Mouse (Mus musculus): ENCODE results near the gene Thsd4.

Thsd4 gene

GRCm38 (mm10) chr9:60053117-60053516 is 468.7 kb downstream of the Thsd4 start:
- no peak for DNase-seq

- no peak for DNase-seq
Observed at GRCm38 (mm10) chr9:60052415-60052814, 469.4 kb downstream of the Thsd4 start.

- no peak for DNase-seq
Observed at GRCm38 (mm10) chr9:60043175-60043574, 478.7 kb downstream of the Thsd4 start.

GRCm38 (mm10) chr9:60034883-60035282 is 487.0 kb downstream of the Thsd4 start:
- no peak for DNase-seq

GRCm38 (mm10) chr9:60027234-60027633 is 494.6 kb downstream of the Thsd4 start:
- no peak for DNase-seq

GRCm38 (mm10) chr9:60026795-60027194 is 495.1 kb downstream of the Thsd4 start:
- DNase-seq, result no peak

- no peak for DNase-seq
Observed at GRCm38 (mm10) chr9:60025919-60026318, 495.9 kb downstream of the Thsd4 start.

GRCm38 (mm10) chr9:60024971-60025370 is 496.9 kb downstream of the Thsd4 start:
- no peak for DNase-seq

- DNase-seq, result no peak
Observed at GRCm38 (mm10) chr9:60024545-60024944, 497.3 kb downstream of the Thsd4 start.

GRCm38 (mm10) chr9:60022331-60022730 is 499.5 kb downstream of the Thsd4 start:
- DNase-seq, result no peak

- no peak for DNase-seq
Observed at GRCm38 (mm10) chr9:60020444-60020843, 501.4 kb downstream of the Thsd4 start.

GRCm38 (mm10) chr9:60010285-60010684 is 511.6 kb downstream of the Thsd4 start:
- DNase-seq, result no peak

GRCm38 (mm10) chr9:60008936-60009335 is 512.9 kb downstream of the Thsd4 start:
- DNase-seq, result no peak

GRCm38 (mm10) chr9:60002323-60002722 is 519.5 kb downstream of the Thsd4 start:
- DNase-seq, result no peak

- no peak for DNase-seq
Observed at GRCm38 (mm10) chr9:60001444-60001843, 520.4 kb downstream of the Thsd4 start.

GRCm38 (mm10) chr9:59997725-59998124 is 524.1 kb downstream of the Thsd4 start:
- no peak for DNase-seq

- DNase-seq, result no peak
Observed at GRCm38 (mm10) chr9:59991407-59991806, 530.4 kb downstream of the Thsd4 start.

- peak; percentile 37 for DNase-seq
Observed at GRCm38 (mm10) chr9:59989864-59990263, 532.0 kb downstream of the Thsd4 start.

GRCm38 (mm10) chr9:59985900-59986572 is 535.8 kb downstream of the Thsd4 start:
- no peak for DNase-seq

GRCm38 (mm10) chr9:59981116-59981515 is 540.7 kb downstream of the Thsd4 start:
- DNase-seq, result no peak

- no peak for DNase-seq
Observed at GRCm38 (mm10) chr9:59971263-59971662, 550.6 kb downstream of the Thsd4 start.

- DNase-seq, result peak; percentile 52
Observed at GRCm38 (mm10) chr9:59969383-59969782, 552.5 kb downstream of the Thsd4 start.

- no peak for DNase-seq
Observed at GRCm38 (mm10) chr9:59965046-59965445, 556.8 kb downstream of the Thsd4 start.

GRCm38 (mm10) chr9:59964367-59964766 is 557.5 kb downstream of the Thsd4 start:
- DNase-seq, result peak; percentile 31

Measured in right cerebral cortex, postnatal 25 days (tissue).